Mouse (Mus musculus): Measurements from ENCODE around the gene Arl8b. TPM values are rescaled to one million over a fixed set of nuclear protein-coding genes. Genes with fewer than 3 reads are reported as not detected.

Gene Arl8b
- polyA plus RNA-seq, 1 experiment: 9.6 TPM

DNA sequence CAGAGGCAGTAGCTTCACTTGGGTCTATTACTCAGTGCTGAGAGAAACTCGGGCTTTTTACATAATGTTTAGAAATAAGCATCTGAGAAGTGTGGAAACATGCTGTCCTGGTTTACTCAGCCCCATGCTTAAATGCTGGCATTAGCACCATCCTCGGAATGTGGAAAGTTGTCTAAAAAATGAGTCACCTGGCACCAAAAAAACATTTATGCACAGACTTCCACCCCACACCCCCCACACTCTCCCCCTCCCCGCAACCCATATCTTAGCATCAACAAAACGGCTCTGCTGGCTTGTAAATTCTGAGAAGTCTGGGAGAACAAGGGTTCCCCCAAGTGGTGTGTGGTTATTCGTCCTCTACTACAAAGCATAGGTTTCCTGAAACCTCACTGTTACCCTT lies 30.5 kb upstream of the Arl8b start:
- Histone ChIP-seq H3K27ac (ENCODE audit: insufficient read depth, low read depth, low read length) (no peak overlapping the region), H3K27me3 (ENCODE audit: control insufficient read depth, insufficient read depth, low read length) (no peaks in the 10 kb centered on the region), H3K4me3 (ENCODE audit: low read depth, low read length) (no peak overlapping the region), H3K36me3 (ENCODE audit: control insufficient read depth, insufficient read depth, low read length) (no peaks in the 10 kb centered on the region), H3K4me1 (ENCODE audit: control insufficient read depth, insufficient read depth, insufficient read length, low read length) (peaks cover 3% of the 10 kb centered on the region; the same call in 1 of the 2 replicates)
- WGBS: 39% methylated on average over 5 of the region's 5 CpGs
- TF ChIP-seq CTCF (IDR thresholded peaks at IDR 0.05; ENCODE audit: extremely low read depth, insufficient read length, insufficient replicate concordance, low read depth, low read length) (no peak), POLR2A (IDR thresholded peaks at IDR 0.05; ENCODE audit: low read depth, low read length) (no peak)

DNA sequence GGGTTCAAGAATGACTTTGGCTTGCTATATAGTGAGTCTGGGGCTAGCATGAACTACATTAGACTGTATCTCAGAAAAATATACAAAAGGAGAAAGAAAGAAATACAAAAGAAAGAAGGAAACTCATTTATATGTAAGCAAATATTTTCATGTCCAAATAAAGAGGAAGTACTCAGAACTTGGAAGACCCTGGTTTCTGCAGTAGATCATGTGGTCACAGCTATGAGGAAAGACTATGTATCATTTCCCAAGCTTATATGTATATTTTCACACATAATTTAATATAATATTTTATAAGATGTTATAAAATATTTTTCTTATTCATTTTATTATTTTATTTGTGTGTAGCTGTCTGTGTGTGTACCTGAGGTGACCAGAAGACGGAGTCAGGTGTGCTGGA lies 29.4 kb upstream of the Arl8b start:
- Histone ChIP-seq H3K27ac (ENCODE audit: insufficient read depth, low read depth, low read length) (no peak overlapping the region), H3K4me1 (ENCODE audit: control insufficient read depth, insufficient read depth, insufficient read length, low read length) (no peaks in the 10 kb centered on the region), H3K27me3 (ENCODE audit: control insufficient read depth, insufficient read depth, low read length) (no peaks in the 10 kb centered on the region), H3K4me3 (ENCODE audit: low read depth, low read length) (no peak overlapping the region), H3K36me3 (ENCODE audit: control insufficient read depth, insufficient read depth, low read length) (no peaks in the 10 kb centered on the region)
- no peak for TF ChIP-seq POLR2A (IDR thresholded peaks at IDR 0.05; ENCODE audit: low read depth, low read length)
- no peak for TF ChIP-seq CTCF (IDR thresholded peaks at IDR 0.05; ENCODE audit: extremely low read depth, insufficient read length, insufficient replicate concordance, low read depth, low read length)
- 95% methylated on average over 1 of the region's 1 CpGs for WGBS

DNA sequence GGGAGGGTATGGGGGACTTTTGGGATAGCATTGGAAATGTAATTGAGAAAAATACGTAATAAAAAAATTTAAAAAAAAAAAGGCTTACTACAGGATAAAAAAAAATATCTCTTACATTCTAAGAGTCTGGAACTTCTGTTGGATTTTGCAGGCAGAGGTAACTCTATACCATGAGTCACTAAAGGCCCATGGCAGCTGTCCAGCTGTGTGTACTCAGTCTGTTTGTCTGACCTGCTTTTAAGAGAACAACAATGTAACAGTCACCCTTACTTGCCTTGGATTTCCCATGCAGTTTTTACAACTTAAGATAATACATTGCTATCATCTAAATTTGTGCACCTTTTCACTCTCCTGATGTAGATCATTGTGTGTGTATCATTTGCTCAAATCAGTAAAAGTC lies 28.5 kb upstream of the Arl8b start:
- Histone ChIP-seq H3K4me3 (ENCODE audit: low read depth, low read length) (no peak overlapping the region), H3K27me3 (ENCODE audit: control insufficient read depth, insufficient read depth, low read length) (no peaks in the 10 kb centered on the region), H3K4me1 (ENCODE audit: control insufficient read depth, insufficient read depth, insufficient read length, low read length) (no peaks in the 10 kb centered on the region), H3K36me3 (ENCODE audit: control insufficient read depth, insufficient read depth, low read length) (no peaks in the 10 kb centered on the region), H3K27ac (ENCODE audit: insufficient read depth, low read depth, low read length) (no peak overlapping the region)
- TF ChIP-seq CTCF (IDR thresholded peaks at IDR 0.05; ENCODE audit: extremely low read depth, insufficient read length, insufficient replicate concordance, low read depth, low read length) (no peak), POLR2A (IDR thresholded peaks at IDR 0.05; ENCODE audit: low read depth, low read length) (no peak)
- 85% methylated on average over 1 of the region's 1 CpGs for WGBS

DNA sequence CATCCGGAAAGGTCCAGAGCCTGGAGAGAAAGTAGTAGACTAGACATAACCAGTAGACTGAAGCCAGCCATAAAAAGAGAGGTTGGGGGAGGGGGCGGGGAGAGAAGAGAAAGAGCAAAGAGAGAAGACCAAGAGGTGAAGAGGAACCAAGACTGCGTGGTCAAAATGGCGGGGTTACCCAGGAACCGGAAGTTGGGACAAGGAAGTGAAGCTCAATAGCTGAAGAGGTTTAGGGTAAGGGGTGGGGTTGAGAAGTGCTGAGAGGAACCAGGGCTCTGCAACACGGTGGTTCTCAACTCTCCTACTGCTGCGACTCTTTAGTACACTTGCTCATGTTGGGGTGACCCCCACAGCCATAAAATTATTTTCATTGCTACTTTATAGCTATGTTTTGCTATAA lies 27.0 kb upstream of the Arl8b start:
- Histone ChIP-seq H3K27ac (ENCODE audit: insufficient read depth, low read depth, low read length) (no peak overlapping the region), H3K27me3 (ENCODE audit: control insufficient read depth, insufficient read depth, low read length) (no peaks in the 10 kb centered on the region), H3K36me3 (ENCODE audit: control insufficient read depth, insufficient read depth, low read length) (no peaks in the 10 kb centered on the region), H3K4me3 (ENCODE audit: low read depth, low read length) (no peak overlapping the region), H3K4me1 (ENCODE audit: control insufficient read depth, insufficient read depth, insufficient read length, low read length) (no peaks in the 10 kb centered on the region)
- WGBS: 83% methylated on average over 7 of the region's 7 CpGs
- TF ChIP-seq CTCF (IDR thresholded peaks at IDR 0.05; ENCODE audit: extremely low read depth, insufficient read length, insufficient replicate concordance, low read depth, low read length): no peak
- no peak for TF ChIP-seq POLR2A (IDR thresholded peaks at IDR 0.05; ENCODE audit: low read depth, low read length)

DNA sequence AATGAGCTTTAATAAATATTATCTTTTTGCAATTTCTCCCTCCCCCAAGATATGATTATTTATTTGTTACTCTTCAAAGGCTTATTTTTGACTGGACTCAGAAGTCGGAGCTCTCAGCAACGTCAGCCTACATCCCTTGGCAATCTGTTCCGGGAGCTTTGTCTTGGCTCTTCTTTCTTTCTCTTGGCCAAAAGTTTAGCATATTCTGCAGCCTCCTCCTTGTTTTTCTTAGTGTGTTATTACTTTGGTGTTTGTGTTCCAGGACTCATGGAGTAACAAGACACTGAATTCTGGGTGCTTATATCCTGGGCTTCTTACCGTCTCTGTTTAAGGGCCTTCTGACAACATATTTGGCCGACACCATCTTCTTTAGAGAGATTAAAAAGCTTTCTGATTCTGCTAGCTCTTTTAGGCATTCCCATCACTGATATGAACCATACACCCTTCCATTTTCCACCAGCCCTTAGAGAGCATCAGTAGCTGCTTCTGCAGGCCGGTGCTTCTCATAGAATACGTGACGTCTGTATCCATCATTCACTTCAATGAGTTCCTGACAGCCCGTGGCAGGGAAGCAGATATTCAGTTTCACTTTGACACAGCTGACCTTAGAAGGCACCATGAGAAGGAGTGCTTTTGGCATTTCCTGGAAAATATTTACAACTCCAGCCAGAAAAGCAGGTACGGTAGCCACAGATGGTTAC lies 23.8 kb upstream of the Arl8b start:
- H3K4me1 ChIP-seq (ENCODE audit: control insufficient read depth, insufficient read depth, insufficient read length, low read length): no peaks in the 10 kb centered on the region
- no peak overlapping the region for H3K4me3 ChIP-seq (ENCODE audit: low read depth, low read length)
- TF ChIP-seq POLR2A (IDR thresholded peaks at IDR 0.05; ENCODE audit: low read depth, low read length) (no peak), CTCF (IDR thresholded peaks at IDR 0.05; ENCODE audit: extremely low read depth, insufficient read length, insufficient replicate concordance, low read depth, low read length) (no peak)
- H3K36me3 ChIP-seq (ENCODE audit: control insufficient read depth, insufficient read depth, low read length): no peaks in the 10 kb centered on the region
- no peaks in the 10 kb centered on the region for H3K27me3 ChIP-seq (ENCODE audit: control insufficient read depth, insufficient read depth, low read length)
- WGBS: 55% methylated on average over 10 of the region's 10 CpGs
- H3K27ac ChIP-seq (ENCODE audit: insufficient read depth, low read depth, low read length): no peak overlapping the region

DNA sequence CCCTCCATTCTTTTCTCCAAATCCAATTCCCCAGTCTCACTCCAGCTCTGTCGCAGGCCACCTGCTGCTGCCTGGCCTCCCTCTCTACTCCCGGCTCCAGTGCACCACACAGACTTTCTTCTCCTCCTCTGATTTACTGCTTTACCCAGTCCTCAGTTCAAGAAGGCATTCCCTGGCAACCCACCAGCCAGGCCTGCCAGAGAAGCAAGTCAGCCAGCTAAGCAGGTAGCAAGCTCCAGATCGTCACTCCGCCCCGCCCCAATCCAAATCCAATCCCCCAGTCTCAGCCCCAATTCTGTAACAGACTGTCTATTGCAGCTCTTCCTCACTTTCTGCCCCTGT lies 23.2 kb upstream of the Arl8b start:
- 56% methylated on average over 5 of the region's 5 CpGs for WGBS
- Histone ChIP-seq H3K4me1 (ENCODE audit: control insufficient read depth, insufficient read depth, insufficient read length, low read length) (no peaks in the 10 kb centered on the region), H3K4me3 (ENCODE audit: low read depth, low read length) (no peak overlapping the region), H3K27me3 (ENCODE audit: control insufficient read depth, insufficient read depth, low read length) (no peaks in the 10 kb centered on the region), H3K36me3 (ENCODE audit: control insufficient read depth, insufficient read depth, low read length) (no peaks in the 10 kb centered on the region), H3K27ac (ENCODE audit: insufficient read depth, low read depth, low read length) (no peak overlapping the region)
- no peak for TF ChIP-seq CTCF (IDR thresholded peaks at IDR 0.05; ENCODE audit: extremely low read depth, insufficient read length, insufficient replicate concordance, low read depth, low read length)
- no peak for TF ChIP-seq POLR2A (IDR thresholded peaks at IDR 0.05; ENCODE audit: low read depth, low read length)

DNA sequence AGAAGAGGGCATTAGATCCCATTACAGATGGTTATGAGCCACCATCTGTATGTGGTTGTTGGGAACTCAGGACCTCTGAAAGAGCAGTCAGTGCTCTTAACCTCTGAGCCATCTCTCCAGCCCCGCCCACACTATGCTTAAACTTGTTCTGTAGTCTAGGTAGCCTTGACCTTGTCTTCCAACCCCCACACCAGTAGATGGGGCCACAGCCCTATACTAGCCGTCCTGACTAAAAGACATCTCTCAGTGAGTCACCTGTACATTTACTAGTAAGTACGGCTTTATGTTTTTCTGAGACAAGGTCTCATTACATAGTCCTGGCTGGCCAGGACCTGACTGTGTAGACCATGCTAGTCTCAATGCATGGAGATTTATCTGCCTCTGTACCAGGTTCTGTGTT lies 12.0 kb upstream of the Arl8b start:
- Histone ChIP-seq H3K27ac (ENCODE audit: insufficient read depth, low read depth, low read length) (no peak overlapping the region), H3K4me3 (ENCODE audit: low read depth, low read length) (no peak overlapping the region), H3K4me1 (ENCODE audit: control insufficient read depth, insufficient read depth, insufficient read length, low read length) (no peaks in the 10 kb centered on the region), H3K27me3 (ENCODE audit: control insufficient read depth, insufficient read depth, low read length) (no peaks in the 10 kb centered on the region), H3K36me3 (ENCODE audit: control insufficient read depth, insufficient read depth, low read length) (no peaks in the 10 kb centered on the region)
- 73% methylated on average over 3 of the region's 3 CpGs for WGBS
- TF ChIP-seq CTCF (IDR thresholded peaks at IDR 0.05; ENCODE audit: extremely low read depth, insufficient read length, insufficient replicate concordance, low read depth, low read length) (no peak), POLR2A (IDR thresholded peaks at IDR 0.05; ENCODE audit: low read depth, low read length) (no peak)
